Mouse (Mus musculus): ENCODE results near the gene Gm47955. TPM values are rescaled to one million over a fixed set of nuclear protein-coding genes. Genes with fewer than 3 reads are reported as not detected.
"Not testable (repeated sequence)": the region's sequence is repeated elsewhere in the genome, so short reads cannot be mapped to it uniquely, and the experiment has no call there.

Gm47955 gene
- polyA plus RNA-seq, 1 experiment, result not detected

GRCm38 (mm10) chr1:82973244-82973643 lies 13.2 kb downstream of the Gm47955 start:
- DNase-seq (ENCODE audit: low read depth), result no peak
- TF ChIP-seq CTCF (IDR thresholded peaks at IDR 0.05; ENCODE audit: borderline replicate concordance, extremely low read depth, insufficient read depth, insufficient read length) (no peak), POLR2A (IDR thresholded peaks at IDR 0.05; ENCODE audit: borderline replicate concordance, extremely low read depth, insufficient read depth, insufficient read length, poor library complexity, severe bottlenecking) (no peak)

DNA sequence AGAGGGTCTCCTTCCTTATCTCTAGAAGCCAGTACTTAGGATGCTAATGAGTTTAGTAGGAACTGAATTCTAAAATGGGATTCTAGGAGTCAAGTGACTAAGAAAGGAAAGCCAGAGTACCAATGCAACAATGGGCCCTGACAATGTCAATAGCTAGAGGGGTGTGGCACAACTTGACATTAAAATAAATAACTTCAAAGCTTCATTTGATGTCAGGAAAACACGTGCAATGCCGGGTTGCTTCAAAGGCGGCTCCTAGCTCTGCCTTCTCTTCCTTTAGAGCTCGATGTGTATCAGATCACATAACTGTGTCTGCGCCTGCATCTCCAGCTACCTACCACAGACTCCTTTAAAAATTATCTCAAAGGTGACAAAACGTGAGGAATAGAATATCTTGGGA lies 13.8 kb downstream of the Gm47955 start:
- TF ChIP-seq POLR2A (IDR thresholded peaks at IDR 0.05; ENCODE audit: borderline replicate concordance, extremely low read depth, insufficient read depth, insufficient read length, poor library complexity, severe bottlenecking) (no peak), CTCF (IDR thresholded peaks at IDR 0.05; ENCODE audit: borderline replicate concordance, extremely low read depth, insufficient read depth, insufficient read length) (no peak)
- DNase-seq (ENCODE audit: low read depth), result peak; percentile 5

DNA sequence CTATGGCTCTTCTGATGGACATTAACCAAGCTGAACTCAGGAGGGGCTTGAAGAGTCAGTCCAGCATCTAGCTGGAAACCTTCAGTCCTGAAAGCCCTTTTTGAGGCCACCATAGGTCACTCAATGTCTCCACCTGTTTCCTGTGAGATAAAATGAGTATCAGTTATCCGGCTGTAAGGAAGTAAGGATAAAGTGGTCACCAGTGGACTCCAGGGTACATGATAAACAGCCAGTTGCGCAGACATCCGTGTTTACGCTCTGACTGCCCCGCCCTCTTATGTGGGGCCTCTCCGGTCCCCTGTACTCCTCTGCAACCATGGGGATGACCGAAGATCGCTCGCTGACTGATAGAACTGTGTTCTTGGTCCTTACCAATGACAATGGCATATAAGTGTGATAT lies 14.3 kb downstream of the Gm47955 start:
- no peak for TF ChIP-seq CTCF (IDR thresholded peaks at IDR 0.05; ENCODE audit: borderline replicate concordance, extremely low read depth, insufficient read depth, insufficient read length)
- no peak for TF ChIP-seq POLR2A (IDR thresholded peaks at IDR 0.05; ENCODE audit: borderline replicate concordance, extremely low read depth, insufficient read depth, insufficient read length, poor library complexity, severe bottlenecking)
- DNase-seq (ENCODE audit: low read depth), result no peak

- TF ChIP-seq CTCF (IDR thresholded peaks at IDR 0.05; ENCODE audit: borderline replicate concordance, extremely low read depth, insufficient read depth, insufficient read length), result no peak
- no peak for TF ChIP-seq POLR2A (IDR thresholded peaks at IDR 0.05; ENCODE audit: borderline replicate concordance, extremely low read depth, insufficient read depth, insufficient read length, poor library complexity, severe bottlenecking)
Observed at GRCm38 (mm10) chr1:82975750-82976149, 15.7 kb downstream of the Gm47955 start.

GRCm38 (mm10) chr1:82977840-82978239 lies 17.8 kb downstream of the Gm47955 start:
- no peak for DNase-seq (ENCODE audit: low read depth)
- no peak for TF ChIP-seq CTCF (IDR thresholded peaks at IDR 0.05; ENCODE audit: borderline replicate concordance, extremely low read depth, insufficient read depth, insufficient read length)
- no peak for TF ChIP-seq POLR2A (IDR thresholded peaks at IDR 0.05; ENCODE audit: borderline replicate concordance, extremely low read depth, insufficient read depth, insufficient read length, poor library complexity, severe bottlenecking)

More at GRCm38 (mm10) chr1:82975750-82976149, 15.7 kb downstream of the Gm47955 start:
- DNase-seq (ENCODE audit: low read depth), result no peak

GRCm38 (mm10) chr1:82986738-82987137 lies 26.7 kb downstream of the Gm47955 start:
- TF ChIP-seq POLR2A (IDR thresholded peaks at IDR 0.05; ENCODE audit: borderline replicate concordance, extremely low read depth, insufficient read depth, insufficient read length, poor library complexity, severe bottlenecking) (no peak), CTCF (IDR thresholded peaks at IDR 0.05; ENCODE audit: borderline replicate concordance, extremely low read depth, insufficient read depth, insufficient read length) (no peak)

GRCm38 (mm10) chr1:82987530-82988198 lies 27.6 kb downstream of the Gm47955 start:
- DNase-seq (ENCODE audit: low read depth), result peak; percentile 89
- TF ChIP-seq POLR2A (IDR thresholded peaks at IDR 0.05; ENCODE audit: borderline replicate concordance, extremely low read depth, insufficient read depth, insufficient read length, poor library complexity, severe bottlenecking) (no peak), CTCF (IDR thresholded peaks at IDR 0.05; ENCODE audit: borderline replicate concordance, extremely low read depth, insufficient read depth, insufficient read length) (peak; percentile 43; the same call in 1 of the 2 replicates)

More at GRCm38 (mm10) chr1:82986738-82987137, 26.7 kb downstream of the Gm47955 start:
- DNase-seq (ENCODE audit: low read depth), result no peak

DNA sequence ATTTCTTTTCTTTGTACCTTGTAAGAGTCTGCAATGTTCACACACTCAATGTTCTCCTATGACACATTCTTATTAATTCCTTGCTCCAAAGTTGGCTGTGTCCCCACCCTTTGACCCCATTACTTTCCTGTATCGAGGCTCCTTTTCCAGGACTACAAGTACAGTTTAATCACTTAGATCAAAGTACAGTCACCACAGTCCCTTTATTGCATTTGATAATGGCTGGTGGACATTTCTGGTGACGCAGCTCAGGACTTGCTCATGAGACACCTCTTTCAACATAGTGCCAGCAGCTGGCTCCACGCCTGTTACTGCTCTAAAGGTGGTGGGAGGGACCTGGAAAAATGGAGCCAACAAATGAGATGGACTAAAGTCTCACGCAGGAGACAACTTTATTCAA lies 31.0 kb downstream of the Gm47955 start:
- DNase-seq (ENCODE audit: low read depth), result no peak
- TF ChIP-seq POLR2A (IDR thresholded peaks at IDR 0.05; ENCODE audit: borderline replicate concordance, extremely low read depth, insufficient read depth, insufficient read length, poor library complexity, severe bottlenecking) (no peak), CTCF (IDR thresholded peaks at IDR 0.05; ENCODE audit: borderline replicate concordance, extremely low read depth, insufficient read depth, insufficient read length) (no peak)

DNA sequence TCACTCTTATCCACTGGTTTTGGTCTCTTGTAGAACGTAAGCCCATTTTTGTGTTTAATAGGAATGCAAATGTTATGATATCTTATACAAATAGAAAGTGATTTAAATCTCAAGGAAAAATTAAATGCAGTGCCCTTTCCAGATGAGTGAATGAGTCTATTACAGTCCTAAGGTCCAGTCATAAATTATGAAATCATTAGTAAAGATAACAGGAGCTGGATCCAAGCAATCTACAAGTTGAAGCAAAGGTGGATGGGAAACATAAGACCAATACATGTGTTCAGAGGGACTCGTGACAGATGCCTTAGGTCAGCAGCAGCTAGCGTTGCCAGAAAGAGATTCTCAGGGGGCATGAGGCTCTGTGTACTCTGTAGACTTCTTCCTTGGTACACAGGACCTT lies 31.5 kb downstream of the Gm47955 start:
- TF ChIP-seq CTCF (IDR thresholded peaks at IDR 0.05; ENCODE audit: borderline replicate concordance, extremely low read depth, insufficient read depth, insufficient read length) (no peak), POLR2A (IDR thresholded peaks at IDR 0.05; ENCODE audit: borderline replicate concordance, extremely low read depth, insufficient read depth, insufficient read length, poor library complexity, severe bottlenecking) (no peak)
- DNase-seq (ENCODE audit: low read depth), result no peak

DNA sequence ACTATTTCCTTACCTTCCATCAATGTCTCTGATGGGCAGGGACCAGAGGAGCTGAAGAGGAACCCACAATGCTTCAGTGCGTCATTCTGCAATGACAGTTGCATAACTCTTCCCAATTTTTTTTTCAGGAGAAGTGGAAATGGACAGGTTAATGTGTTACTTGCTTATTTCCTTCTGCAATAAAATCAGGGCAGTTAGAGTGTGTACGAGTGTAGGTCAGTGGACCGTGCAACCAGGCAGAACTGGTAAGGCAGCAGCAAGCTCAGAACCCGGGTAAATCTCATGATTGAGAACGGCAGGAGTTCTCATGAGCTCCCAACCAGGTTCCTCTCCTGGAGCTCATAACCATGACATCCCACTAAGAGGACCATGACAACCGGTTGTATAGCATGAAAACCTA lies 32.0 kb downstream of the Gm47955 start:
- DNase-seq (ENCODE audit: low read depth), result no peak

DNA sequence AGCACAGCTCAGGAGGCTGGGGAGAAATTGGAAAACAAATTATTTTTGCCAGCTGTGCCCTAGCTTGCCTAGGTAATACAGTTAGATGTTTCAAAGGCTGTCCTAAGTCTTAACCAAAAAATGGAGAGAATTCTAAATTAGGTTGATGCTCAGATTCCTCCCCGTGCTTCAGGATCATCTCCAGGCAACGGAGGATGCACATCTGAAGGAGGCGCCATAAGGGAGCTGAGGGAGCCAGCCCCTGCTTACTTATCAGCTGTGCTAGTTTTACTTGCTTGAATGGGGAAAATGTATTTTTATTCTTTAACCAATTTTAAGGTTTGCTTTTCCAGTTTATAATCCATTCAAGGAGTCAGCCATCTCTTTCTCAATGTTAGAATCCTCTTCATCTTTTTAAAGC lies 33.9 kb downstream of the Gm47955 start:
- TF ChIP-seq CTCF (IDR thresholded peaks at IDR 0.05; ENCODE audit: borderline replicate concordance, extremely low read depth, insufficient read depth, insufficient read length) (no peak), POLR2A (IDR thresholded peaks at IDR 0.05; ENCODE audit: borderline replicate concordance, extremely low read depth, insufficient read depth, insufficient read length, poor library complexity, severe bottlenecking) (no peak)
- DNase-seq (ENCODE audit: low read depth), result no peak

More for the DNA sequence above, 32.0 kb downstream of the Gm47955 start:
- no peak for TF ChIP-seq POLR2A (IDR thresholded peaks at IDR 0.05; ENCODE audit: borderline replicate concordance, extremely low read depth, insufficient read depth, insufficient read length, poor library complexity, severe bottlenecking)
- no peak for TF ChIP-seq CTCF (IDR thresholded peaks at IDR 0.05; ENCODE audit: borderline replicate concordance, extremely low read depth, insufficient read depth, insufficient read length)

DNA sequence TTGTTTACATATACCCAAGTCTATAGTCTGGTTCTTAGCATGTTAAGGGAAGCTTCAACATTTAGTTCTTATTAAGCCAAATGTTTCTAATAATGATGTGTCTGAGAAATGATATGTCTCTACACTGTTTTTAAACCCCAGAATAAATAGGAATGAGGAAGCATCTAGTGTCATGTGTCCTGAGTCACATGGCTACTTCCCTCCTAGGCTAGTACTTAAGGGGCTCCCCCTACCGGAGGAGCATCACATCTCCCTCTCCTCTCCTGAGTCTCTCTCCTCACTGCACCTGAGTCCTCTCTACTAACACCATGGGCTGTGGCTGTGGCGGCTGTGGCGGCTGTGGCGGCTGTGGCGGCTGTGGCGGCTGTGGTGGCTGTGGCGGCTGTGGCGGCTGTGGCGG lies 40.2 kb downstream of the Gm47955 start, which contains the start of gene Gm47959:
TSS of gene Gm47959 (plus strand) at position 243 of the 400 bp plus-strand sequence.
- not testable (repeated sequence) for DNase-seq (ENCODE audit: low read depth)
